Mouse (Mus musculus) liver, adult 2 months (tissue): ENCODE results near the gene Pdcd4.

Experiments used
- CTCF ChIP-seq: fragments of 200-500 bp; IDR thresholded peaks from 2 replicates; pipeline ENCODE4 v1.5.1; 2011; ENCODE audit warnings: low read depth, low read length, control low read depth
- POLR2A ChIP-seq: fragments of 200-500 bp; IDR thresholded peaks from 2 replicates; pipeline ENCODE4 v1.6.1; 2011; ENCODE audit warnings: low read length, control low read depth; ENCODE audit not compliant: insufficient read depth; ENCODE audit errors: extremely low read depth

DNA sequence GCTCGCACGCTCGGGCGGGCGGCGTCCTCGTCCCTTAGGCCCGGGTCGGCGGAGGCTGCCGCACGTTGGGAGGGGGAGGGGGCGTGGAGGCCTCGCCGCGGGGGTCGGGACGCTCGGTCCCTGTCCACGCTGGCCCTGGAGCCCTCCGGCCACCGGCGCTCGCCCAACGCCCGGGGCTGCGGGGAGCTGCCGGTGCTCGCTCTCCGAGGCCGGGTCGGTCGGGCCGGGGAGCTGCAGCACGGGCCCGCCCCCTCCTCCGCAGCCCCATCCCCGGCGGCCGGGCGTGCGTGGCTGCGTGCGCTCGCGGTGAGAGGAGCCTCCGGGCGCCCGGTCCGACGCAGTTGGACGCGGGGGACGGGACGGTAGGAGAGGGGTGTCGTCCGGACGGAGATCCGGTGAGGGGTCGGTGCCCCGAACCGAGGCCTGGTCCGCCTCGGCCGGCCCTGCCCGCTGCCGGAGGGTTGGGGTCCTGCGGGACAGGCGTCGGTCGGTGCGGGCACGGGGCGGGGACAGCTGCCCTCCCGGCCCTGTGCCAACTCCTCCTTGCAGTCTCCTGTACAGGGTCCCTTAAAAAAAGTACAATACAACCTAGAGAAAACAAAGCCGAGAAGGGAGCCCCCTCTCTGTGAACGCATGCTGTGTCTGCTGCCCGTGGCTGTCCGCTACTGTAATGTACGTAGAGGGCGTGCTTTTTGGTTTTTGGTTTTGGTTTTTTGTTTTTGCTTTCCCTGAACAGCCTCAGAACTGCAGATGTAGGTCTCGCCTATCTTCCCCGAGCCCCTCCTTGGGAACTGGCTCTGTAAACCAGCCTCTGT, 11.7 kb downstream of the Pdcd4 start:
- TF ChIP-seq CTCF (peak; percentile 36), POLR2A (no peak)
